Mouse (Mus musculus): ENCODE measurements around the gene Cutc. TPM values are rescaled to one million over a fixed set of nuclear protein-coding genes. Genes with fewer than 3 reads are reported as not detected.

The Cutc gene
- total RNA-seq, 1 experiment from 2014 or later, result 20.9 TPM

DNA sequence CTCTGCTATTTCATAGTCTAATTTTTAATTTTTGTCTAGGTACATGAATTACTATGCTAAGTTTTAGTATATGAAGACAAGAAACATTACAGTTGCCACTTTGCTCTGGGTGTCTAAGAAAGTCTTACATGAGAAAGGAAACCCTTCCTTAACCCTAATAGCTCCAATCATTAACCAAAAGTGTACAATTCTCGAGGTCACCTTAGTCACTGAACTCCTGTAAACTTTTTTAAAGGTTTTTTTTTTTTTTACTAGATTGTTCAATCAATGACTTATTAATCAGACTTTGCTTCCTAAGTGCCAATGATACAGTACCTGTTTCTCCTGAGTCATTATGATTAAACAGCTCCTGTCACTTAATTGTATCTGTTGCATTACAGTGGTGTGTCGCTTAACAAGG is 24.5 kb downstream of the Cutc start:
- no peak for ATAC-seq (replicated peaks in 1 of 2; ENCODE audit: insufficient read depth in 1 of 2, low FRiP score in 2 of 2, low TSS enrichment in 1 of 2, low read depth in 1 of 2, poor library complexity in 2 of 2, severe bottlenecking in 2 of 2)

GRCm38 (mm10) chr19:43780391-43780790 is 27.6 kb downstream of the Cutc start:
- no peak for ATAC-seq (replicated peaks in 1 of 2; ENCODE audit: insufficient read depth in 1 of 2, low FRiP score in 2 of 2, low TSS enrichment in 1 of 2, low read depth in 1 of 2, poor library complexity in 2 of 2, severe bottlenecking in 2 of 2)

GRCm38 (mm10) chr19:43781980-43782379 is 29.2 kb downstream of the Cutc start, which contains the start of gene Abcc2:
Gene Abcc2 (plus strand): TSS chr19:43782192.
- ATAC-seq (replicated peaks in 1 of 2; ENCODE audit: insufficient read depth in 1 of 2, low FRiP score in 2 of 2, low TSS enrichment in 1 of 2, low read depth in 1 of 2, poor library complexity in 2 of 2, severe bottlenecking in 2 of 2), result no peak

DNA sequence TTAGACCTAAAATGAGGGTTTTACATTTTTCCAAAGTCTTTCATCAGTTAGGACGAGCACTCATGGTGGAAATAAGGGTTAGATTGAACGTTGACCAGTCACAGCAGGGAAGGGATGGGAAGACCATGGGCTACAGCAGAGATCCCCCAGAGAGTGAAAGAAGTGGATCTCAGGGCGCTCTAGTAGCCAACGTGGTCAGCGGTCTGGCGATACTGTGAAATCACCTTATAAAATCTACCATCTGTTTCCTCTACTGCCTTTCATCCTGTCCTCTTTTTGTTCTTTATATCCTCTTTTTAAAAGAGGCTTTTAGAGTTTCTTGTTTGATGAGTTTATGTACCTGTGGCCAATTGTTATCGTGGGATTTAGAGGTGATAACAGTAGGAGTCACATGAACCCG is 32.0 kb downstream of the Cutc start:
- no peak for ATAC-seq (replicated peaks in 1 of 2; ENCODE audit: insufficient read depth in 1 of 2, low FRiP score in 2 of 2, low TSS enrichment in 1 of 2, low read depth in 1 of 2, poor library complexity in 2 of 2, severe bottlenecking in 2 of 2)

DNA sequence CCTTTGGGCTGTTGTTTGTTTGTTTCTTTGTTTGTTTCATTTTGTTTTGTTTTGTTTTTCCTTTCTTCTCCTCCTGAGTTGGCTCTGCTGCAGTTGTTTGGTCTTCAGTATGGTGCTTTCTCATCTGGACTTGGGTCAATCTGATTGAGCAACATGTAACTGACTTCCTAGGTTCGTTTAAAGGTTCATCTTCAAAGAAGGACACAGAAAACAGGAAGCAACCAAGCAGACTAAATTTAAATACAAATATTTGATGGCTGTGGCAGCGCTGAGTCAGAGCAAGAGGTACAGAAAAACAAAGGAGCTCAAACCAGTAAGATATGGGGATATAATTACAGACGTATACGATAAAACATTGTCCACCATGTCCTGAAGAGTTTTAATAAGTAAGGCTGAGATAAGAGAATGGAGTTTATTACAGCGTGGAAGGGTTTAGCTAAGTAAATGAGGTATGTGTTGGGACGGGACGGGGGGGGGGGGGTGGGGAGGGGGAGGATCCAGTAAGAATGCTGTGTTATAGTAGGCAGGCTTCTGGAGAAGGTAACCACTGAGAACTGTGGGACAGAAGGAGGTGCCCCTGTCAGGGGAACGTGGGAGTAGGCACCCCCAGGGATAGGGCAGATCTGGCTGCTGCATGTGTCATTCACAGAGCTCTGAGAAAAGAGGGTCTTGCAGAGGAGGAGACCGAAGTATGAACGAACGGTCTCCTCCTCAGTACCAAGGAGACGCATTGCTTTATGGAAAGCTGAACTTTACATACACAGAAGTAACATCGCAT is 33.6 kb downstream of the Cutc start:
- no peak; a peak in 1 of 4 replicates for ATAC-seq (replicated peaks in 1 of 2; ENCODE audit: insufficient read depth in 1 of 2, low FRiP score in 2 of 2, low TSS enrichment in 1 of 2, low read depth in 1 of 2, poor library complexity in 2 of 2, severe bottlenecking in 2 of 2)

- no peak for ATAC-seq (replicated peaks in 1 of 2; ENCODE audit: insufficient read depth in 1 of 2, low FRiP score in 2 of 2, low TSS enrichment in 1 of 2, low read depth in 1 of 2, poor library complexity in 2 of 2, severe bottlenecking in 2 of 2)
Observed at GRCm38 (mm10) chr19:43789817-43790216, 37.0 kb downstream of the Cutc start.

DNA sequence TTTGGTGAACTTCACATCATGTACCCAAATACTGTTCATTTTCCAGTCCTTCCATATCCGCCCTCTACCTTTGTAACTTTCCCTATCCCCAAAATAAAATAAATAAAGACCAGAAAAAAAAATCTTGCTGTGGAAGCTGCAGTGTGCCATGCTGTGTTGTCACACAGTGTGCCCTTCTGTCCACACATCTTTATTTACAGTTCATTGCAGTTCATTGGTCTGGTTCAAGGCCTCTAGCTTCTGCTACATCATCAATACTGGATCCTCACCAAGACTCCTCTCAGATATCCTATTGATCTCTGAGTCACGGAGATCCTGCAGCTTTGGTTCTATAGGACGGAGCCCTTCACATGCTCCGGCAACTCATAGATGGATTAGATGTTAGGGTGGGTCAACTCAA is 39.7 kb downstream of the Cutc start:
- ATAC-seq (replicated peaks in 1 of 2; ENCODE audit: insufficient read depth in 1 of 2, low FRiP score in 2 of 2, low TSS enrichment in 1 of 2, low read depth in 1 of 2, poor library complexity in 2 of 2, severe bottlenecking in 2 of 2), result no peak

- ATAC-seq (replicated peaks in 1 of 2; ENCODE audit: insufficient read depth in 1 of 2, low FRiP score in 2 of 2, low TSS enrichment in 1 of 2, low read depth in 1 of 2, poor library complexity in 2 of 2, severe bottlenecking in 2 of 2), result no peak
Observed at GRCm38 (mm10) chr19:43793951-43794350, 41.2 kb downstream of the Cutc start.

- ATAC-seq (replicated peaks in 1 of 2; ENCODE audit: insufficient read depth in 1 of 2, low FRiP score in 2 of 2, low TSS enrichment in 1 of 2, low read depth in 1 of 2, poor library complexity in 2 of 2, severe bottlenecking in 2 of 2), result no peak
Observed at GRCm38 (mm10) chr19:43795511-43795910, 42.7 kb downstream of the Cutc start.

DNA sequence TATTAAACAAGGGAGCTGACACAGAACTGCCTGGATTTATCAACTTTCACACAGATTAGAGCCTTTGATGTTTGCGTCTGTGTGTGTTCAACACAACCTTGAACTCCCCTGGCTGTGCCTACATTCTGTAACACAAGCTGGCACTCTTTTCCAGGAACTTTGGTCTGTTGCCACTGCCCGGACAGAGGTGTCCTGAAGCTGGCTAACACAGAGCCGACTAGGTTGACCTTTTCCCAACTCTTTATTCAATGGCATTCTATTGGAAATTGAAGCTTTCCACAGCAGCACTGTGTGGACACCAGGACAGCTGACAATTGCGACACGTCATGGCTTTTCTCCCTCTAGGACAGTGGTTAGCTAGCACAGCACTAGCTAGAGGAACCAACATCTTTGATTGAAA is 44.4 kb downstream of the Cutc start:
- no peak for ATAC-seq (replicated peaks in 1 of 2; ENCODE audit: insufficient read depth in 1 of 2, low FRiP score in 2 of 2, low TSS enrichment in 1 of 2, low read depth in 1 of 2, poor library complexity in 2 of 2, severe bottlenecking in 2 of 2)

- ATAC-seq (replicated peaks in 1 of 2; ENCODE audit: insufficient read depth in 1 of 2, low FRiP score in 2 of 2, low TSS enrichment in 1 of 2, low read depth in 1 of 2, poor library complexity in 2 of 2, severe bottlenecking in 2 of 2), result no peak
Observed at GRCm38 (mm10) chr19:43801427-43802051, 48.7 kb downstream of the Cutc start.

GRCm38 (mm10) chr19:43803866-43804265 is 51.1 kb downstream of the Cutc start:
- ATAC-seq (replicated peaks in 1 of 2; ENCODE audit: insufficient read depth in 1 of 2, low FRiP score in 2 of 2, low TSS enrichment in 1 of 2, low read depth in 1 of 2, poor library complexity in 2 of 2, severe bottlenecking in 2 of 2), result no peak

DNA sequence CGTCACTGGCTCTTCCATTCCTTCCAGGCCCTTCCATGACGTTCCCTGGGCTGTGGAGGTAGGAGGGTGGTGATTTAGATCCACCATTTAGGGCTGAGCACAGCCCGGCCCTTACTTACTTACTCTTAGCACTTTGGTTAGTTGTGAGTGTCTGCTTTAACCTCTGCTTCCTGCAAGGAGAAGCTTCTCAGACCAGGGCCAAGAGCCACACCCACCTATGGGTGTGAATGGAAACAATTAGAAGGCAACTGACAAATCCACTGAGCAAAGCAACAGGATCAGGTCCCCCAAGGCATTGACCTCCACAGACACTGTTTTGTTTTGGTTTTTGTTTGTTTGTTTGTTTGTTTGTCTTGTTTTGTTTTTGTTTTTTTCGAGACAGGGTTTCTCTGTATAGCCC is 56.5 kb downstream of the Cutc start:
- ATAC-seq (replicated peaks in 1 of 2; ENCODE audit: insufficient read depth in 1 of 2, low FRiP score in 2 of 2, low TSS enrichment in 1 of 2, low read depth in 1 of 2, poor library complexity in 2 of 2, severe bottlenecking in 2 of 2), result no peak

DNA sequence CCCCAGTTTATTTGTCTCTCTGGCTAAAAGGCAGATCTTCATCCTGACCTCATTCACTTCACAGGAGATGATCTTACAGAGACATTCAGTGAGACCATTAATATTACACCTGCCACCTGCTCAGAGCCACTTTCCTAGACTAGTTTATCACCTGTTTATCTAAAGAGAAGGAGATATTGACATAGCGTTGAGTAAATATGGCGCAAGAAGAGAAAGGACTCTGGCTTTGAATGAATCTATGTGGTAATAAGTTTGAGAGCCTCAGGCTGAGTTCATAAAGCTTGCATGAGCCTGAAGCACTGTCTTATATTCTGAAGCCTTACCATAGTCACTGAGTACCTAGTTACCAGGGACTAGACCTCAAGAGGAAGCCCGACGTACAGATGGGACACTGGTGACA is 58.6 kb downstream of the Cutc start:
- ATAC-seq (replicated peaks in 1 of 2; ENCODE audit: insufficient read depth in 1 of 2, low FRiP score in 2 of 2, low TSS enrichment in 1 of 2, low read depth in 1 of 2, poor library complexity in 2 of 2, severe bottlenecking in 2 of 2), result no peak

DNA sequence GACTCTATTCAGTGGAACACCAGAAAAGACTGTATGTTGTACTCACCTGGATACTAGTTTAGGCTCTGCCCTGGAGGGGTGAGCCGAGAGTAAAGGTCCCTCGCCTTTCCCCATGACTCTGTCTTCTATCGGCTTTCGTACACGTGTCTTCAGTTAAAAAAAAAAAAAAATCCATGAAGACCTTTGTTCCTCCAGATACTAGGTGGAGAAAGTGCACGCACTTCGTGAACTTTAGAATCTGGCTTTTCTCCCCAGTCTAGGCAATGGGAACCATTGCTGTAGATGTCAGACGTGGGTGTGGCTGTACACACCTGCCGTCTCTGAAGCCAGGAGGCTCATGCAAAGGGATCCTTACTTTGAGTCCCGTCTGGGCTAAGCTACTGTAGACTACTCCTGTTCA is 60.5 kb downstream of the Cutc start:
- no peak for ATAC-seq (replicated peaks in 1 of 2; ENCODE audit: insufficient read depth in 1 of 2, low FRiP score in 2 of 2, low TSS enrichment in 1 of 2, low read depth in 1 of 2, poor library complexity in 2 of 2, severe bottlenecking in 2 of 2)

- peak in 1 of 2 experiments; percentile 32; a peak in 1 of 4 replicates for ATAC-seq (replicated peaks in 1 of 2; ENCODE audit: insufficient read depth in 1 of 2, low FRiP score in 2 of 2, low TSS enrichment in 1 of 2, low read depth in 1 of 2, poor library complexity in 2 of 2, severe bottlenecking in 2 of 2)
Observed at GRCm38 (mm10) chr19:43815661-43816414, 63.0 kb downstream of the Cutc start.
